20 mouse cellular contexts compared by ENCODE assay signal in the genomic region with DNA sequence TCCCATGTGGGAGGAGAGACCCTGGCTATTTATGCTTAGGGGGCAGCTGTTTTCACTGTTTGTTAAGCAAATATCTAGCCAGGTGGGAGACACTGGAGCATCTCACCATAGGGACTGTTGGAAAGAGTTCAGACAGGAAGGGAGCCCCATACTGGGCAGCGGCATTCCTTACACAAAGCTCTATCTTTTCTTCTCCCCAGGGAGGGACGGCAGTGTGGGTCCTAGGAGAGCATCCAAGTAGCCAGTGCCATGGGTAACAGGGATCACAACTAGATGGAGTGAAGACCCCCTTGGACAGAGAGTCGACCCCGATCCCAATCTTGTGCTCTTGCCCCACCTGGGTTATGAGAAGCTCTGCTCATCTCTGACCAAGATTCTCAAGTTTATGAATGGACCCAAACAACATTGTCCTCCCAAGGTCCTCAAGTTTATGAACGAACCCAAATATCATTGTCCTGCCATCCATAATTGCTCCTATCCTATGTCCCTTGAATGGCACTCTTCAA. TPM values are rescaled to one million over a fixed set of nuclear protein-coding genes. Genes with fewer than 3 reads are reported as not detected.
"Had no signal": no experiment of that assay in that cellular context is flagged by ENCODE, and none has a peak within 500 bp of the region (broad histone marks: within the 10 kb centered on the region; RNA-seq: fewer than 3 reads in every experiment).

No protein-coding gene starts in this region.

- ATAC-seq: forebrain, embryonic 15.5 days; forebrain, postnatal 0 days; hindbrain, postnatal 0 days had no signal

- H3K27me3 ChIP-seq: forebrain, embryonic 15.5 days; hindbrain, embryonic 13.5 days; hindbrain, embryonic 15.5 days; kidney, embryonic 15.5 days; limb, embryonic 15.5 days; liver, embryonic 12.5 days had no signal

- H3K9me3 ChIP-seq: forebrain, embryonic 15.5 days; heart, embryonic 10.5 days; hindbrain, embryonic 13.5 days; hindbrain, embryonic 15.5 days; kidney, embryonic 15.5 days; limb, embryonic 13.5 days; limb, embryonic 15.5 days; liver, embryonic 12.5 days had no signal

- H3K9ac ChIP-seq: forebrain, embryonic 15.5 days; forebrain, postnatal 0 days; hindbrain, embryonic 13.5 days; hindbrain, embryonic 15.5 days; kidney, embryonic 15.5 days; limb, embryonic 13.5 days; limb, embryonic 15.5 days; liver, embryonic 12.5 days; liver, embryonic 14.5 days had no signal

- H3K4me2 ChIP-seq: forebrain, embryonic 15.5 days; hindbrain, embryonic 13.5 days; hindbrain, embryonic 15.5 days; kidney, embryonic 15.5 days; limb, embryonic 13.5 days; limb, embryonic 15.5 days; liver, embryonic 12.5 days had no signal

- H3K36me3 ChIP-seq: forebrain, embryonic 15.5 days; hindbrain, embryonic 13.5 days; hindbrain, embryonic 15.5 days; kidney, embryonic 15.5 days; limb, embryonic 13.5 days; limb, embryonic 15.5 days; liver, embryonic 12.5 days had no signal

- H3K4me3 ChIP-seq: forebrain, embryonic 15.5 days; heart, embryonic 10.5 days; hindbrain, embryonic 13.5 days; hindbrain, embryonic 15.5 days; kidney, embryonic 15.5 days; limb, embryonic 13.5 days; limb, embryonic 15.5 days; liver, embryonic 12.5 days had no signal

- DNase-seq: forebrain, postnatal 0 days; kidney, adult 11 months; kidney, adult 2 months; kidney, adult 9 months; kidney, postnatal 14 days; kidney, postnatal 36 days; layer of hippocampus, adult 9-11 months; layer of hippocampus, postnatal 36 days had no signal

- H3K4me1 ChIP-seq: forebrain, embryonic 15.5 days; hindbrain, embryonic 13.5 days; hindbrain, embryonic 15.5 days; kidney, embryonic 15.5 days; limb, embryonic 13.5 days; limb, embryonic 15.5 days; liver, embryonic 12.5 days had no signal

- H3K27ac ChIP-seq: forebrain, embryonic 15.5 days; heart, embryonic 10.5 days; hindbrain, embryonic 13.5 days; hindbrain, embryonic 15.5 days; hindbrain, postnatal 0 days; kidney, embryonic 15.5 days; kidney, postnatal 0 days; limb, embryonic 13.5 days; limb, embryonic 15.5 days; liver, embryonic 12.5 days; liver, embryonic 14.5 days had no signal

RNA-seq across cellular contexts. Expression of a gene that starts 55.5 kb away (rescaled TPM):
- total RNA-seq: gastrocnemius, adult 18-20 months had no signal
